Mouse (Mus musculus): ENCODE results near the gene Gm2022. TPM values are rescaled to one million over a fixed set of nuclear protein-coding genes. Genes with fewer than 3 reads are reported as not detected.

Gm2022 gene
- not detected for polyA plus RNA-seq (2014; fragmentation: Illumina TruSeq; extraction: RNeasy Lipid Tissue Mini Kit (QIAGEN cat#74804); ENCODE audit: low read depth, low replicate concordance)

GRCm38 (mm10) chr12:87895070-87895469 is at the start of gene Gm2022:
Gene Gm2022 (plus strand): TSS chr12:87895370.

GRCm38 (mm10) chr12:87873772-87874171 is 21.4 kb upstream of the Gm2022 start, which contains the start of gene Gm2016:
Gene Gm2016 (plus strand): TSS chr12:87874072.

GRCm38 (mm10) chr12:87919721-87920120 is 24.6 kb downstream of the Gm2022 start, which contains the start of gene Gm2035:
Gene Gm2035 (minus strand): TSS chr12:87919857.

Other genes starting within 250 kb of the Gm2022 start
- gene Gm21319, start 119.6 kb upstream of the Gm2022 start, polyA plus RNA-seq (2014; fragmentation: Illumina TruSeq; extraction: RNeasy Lipid Tissue Mini Kit (QIAGEN cat#74804); ENCODE audit: low read depth, low replicate concordance) = not detected
- not detected for gene Gm21936, start 99.9 kb upstream of the Gm2022 start, polyA plus RNA-seq (2014; fragmentation: Illumina TruSeq; extraction: RNeasy Lipid Tissue Mini Kit (QIAGEN cat#74804); ENCODE audit: low read depth, low replicate concordance)
- not detected for gene BB287469, start 78.8 kb upstream of the Gm2022 start, polyA plus RNA-seq (2014; fragmentation: Illumina TruSeq; extraction: RNeasy Lipid Tissue Mini Kit (QIAGEN cat#74804); ENCODE audit: low read depth, low replicate concordance)
- gene Gm2001, start 53.0 kb upstream of the Gm2022 start, polyA plus RNA-seq (2014; fragmentation: Illumina TruSeq; extraction: RNeasy Lipid Tissue Mini Kit (QIAGEN cat#74804); ENCODE audit: low read depth, low replicate concordance) = not detected
- gene Gm2016, start 21.3 kb upstream of the Gm2022 start, polyA plus RNA-seq (2014; fragmentation: Illumina TruSeq; extraction: RNeasy Lipid Tissue Mini Kit (QIAGEN cat#74804); ENCODE audit: low read depth, low replicate concordance) = not detected
- not detected for gene Gm2035, start 24.5 kb downstream of the Gm2022 start, polyA plus RNA-seq (2014; fragmentation: Illumina TruSeq; extraction: RNeasy Lipid Tissue Mini Kit (QIAGEN cat#74804); ENCODE audit: low read depth, low replicate concordance)
- gene Gm2042, start 58.7 kb downstream of the Gm2022 start, polyA plus RNA-seq (2014; fragmentation: Illumina TruSeq; extraction: RNeasy Lipid Tissue Mini Kit (QIAGEN cat#74804); ENCODE audit: low read depth, low replicate concordance) = not detected
- gene Gm2075, start 116.5 kb downstream of the Gm2022 start, polyA plus RNA-seq (2014; fragmentation: Illumina TruSeq; extraction: RNeasy Lipid Tissue Mini Kit (QIAGEN cat#74804); ENCODE audit: low read depth, low replicate concordance) = not detected
- gene Gm6803, start 123.4 kb downstream of the Gm2022 start, polyA plus RNA-seq (2014; fragmentation: Illumina TruSeq; extraction: RNeasy Lipid Tissue Mini Kit (QIAGEN cat#74804); ENCODE audit: low read depth, low replicate concordance) = not detected
- gene Gm2056, start 131.6 kb downstream of the Gm2022 start, polyA plus RNA-seq (2014; fragmentation: Illumina TruSeq; extraction: RNeasy Lipid Tissue Mini Kit (QIAGEN cat#74804); ENCODE audit: low read depth, low replicate concordance) = not detected
- not detected for gene Gm16368, start 188.3 kb downstream of the Gm2022 start, polyA plus RNA-seq (2014; fragmentation: Illumina TruSeq; extraction: RNeasy Lipid Tissue Mini Kit (QIAGEN cat#74804); ENCODE audit: low read depth, low replicate concordance)

Data from kidney, adult 10 weeks (tissue).